Comparison of ENCODE assay signal across 23 mouse cellular contexts in the genomic region with DNA sequence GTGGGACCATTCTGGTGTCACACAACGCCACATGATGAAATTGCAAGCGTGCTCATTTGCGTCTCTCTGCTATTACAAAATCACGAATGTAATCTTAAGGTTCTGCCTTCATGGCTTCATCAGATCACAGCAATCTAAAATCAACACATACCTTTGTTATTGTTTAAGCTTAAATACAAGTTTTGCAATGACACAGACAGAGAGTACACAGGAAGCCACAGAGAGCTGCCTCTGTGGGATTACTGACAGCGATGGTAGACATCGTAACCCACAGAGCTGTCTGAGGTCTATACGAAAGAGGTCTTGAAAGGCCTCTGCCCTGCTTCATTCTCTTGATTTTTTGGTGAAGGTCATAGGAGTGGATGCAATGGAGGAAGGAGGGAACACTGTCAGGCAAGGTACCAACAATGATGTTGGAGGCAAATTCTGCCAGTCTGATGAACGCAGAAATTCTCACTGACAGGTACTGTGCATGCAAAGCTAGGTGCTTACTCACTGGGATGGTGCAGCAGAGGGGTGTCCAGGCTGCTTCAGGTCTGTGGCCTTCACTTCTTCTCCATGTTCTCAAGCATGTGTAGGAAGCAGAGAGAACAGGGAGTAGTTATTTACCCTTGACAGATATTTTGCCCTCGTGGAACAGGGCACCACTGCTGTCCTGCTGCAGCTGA.
DNase-seq lines count a peak whose midpoint lies in the region; ATAC-seq lines count a peak whose summit lies in the region.
"Had no signal": no experiment of that assay in that cellular context is flagged by ENCODE, and none has a peak within 500 bp of the region (broad histone marks: within the 10 kb centered on the region; RNA-seq: fewer than 3 reads in every experiment).

No protein-coding gene starts in this region.

- peak; percentile 21 for DNase-seq in thymus, postnatal 0 days (ENCODE audit: low spot score)
- no peak for DNase-seq in thymus, postnatal 4 days
- peak; percentile 3 to 14 for DNase-seq in CD8-positive naive resting alpha-beta T cell, adult 2 months (ENCODE audit: low read depth in 2 of 2, low spot score in 2 of 2)
- no peak for DNase-seq in spleen, postnatal 14 days (ENCODE audit: low spot score in 2 of 2)
- no peak for DNase-seq in left cerebral cortex, adult 9 months (ENCODE audit: low spot score in 2 of 2)
- DNase-seq: adrenal gland, adult 2 months; adrenal gland, postnatal 36 days; B cell, adult 2 months; cerebellum, adult 18-20 months; cerebellum, postnatal 14 days; forebrain, postnatal 0 days; gastrocnemius, postnatal 10 days; kidney, adult 9 months; kidney, postnatal 10 days; layer of hippocampus, postnatal 36 days; liver; lung, adult 2 months; lung, postnatal 10 days; thymus, postnatal 36 days had no signal

- ATAC-seq in inflammation-experienced regulatory T-cells, adult 6 months: peak; percentile 82
- ATAC-seq: forebrain, postnatal 0 days; hindbrain, embryonic 16.5 days; intestine, postnatal 0 days; midbrain, embryonic 15.5 days had no signal

Comparison
In these comparisons a context has a peak if more than half of its experiments do, and no peak if none do; other contexts are left out.
1. DNase-seq: peak in thymus, postnatal 0 days (single experiment) and CD8-positive naive resting alpha-beta T cell, adult 2 months (2 of 2); none in thymus, postnatal 4 days (single experiment), spleen, postnatal 14 days (0 of 2) and left cerebral cortex, adult 9 months (0 of 2).